Mouse (Mus musculus): ENCODE results near the gene Itga1.

The Itga1 gene

DNA sequence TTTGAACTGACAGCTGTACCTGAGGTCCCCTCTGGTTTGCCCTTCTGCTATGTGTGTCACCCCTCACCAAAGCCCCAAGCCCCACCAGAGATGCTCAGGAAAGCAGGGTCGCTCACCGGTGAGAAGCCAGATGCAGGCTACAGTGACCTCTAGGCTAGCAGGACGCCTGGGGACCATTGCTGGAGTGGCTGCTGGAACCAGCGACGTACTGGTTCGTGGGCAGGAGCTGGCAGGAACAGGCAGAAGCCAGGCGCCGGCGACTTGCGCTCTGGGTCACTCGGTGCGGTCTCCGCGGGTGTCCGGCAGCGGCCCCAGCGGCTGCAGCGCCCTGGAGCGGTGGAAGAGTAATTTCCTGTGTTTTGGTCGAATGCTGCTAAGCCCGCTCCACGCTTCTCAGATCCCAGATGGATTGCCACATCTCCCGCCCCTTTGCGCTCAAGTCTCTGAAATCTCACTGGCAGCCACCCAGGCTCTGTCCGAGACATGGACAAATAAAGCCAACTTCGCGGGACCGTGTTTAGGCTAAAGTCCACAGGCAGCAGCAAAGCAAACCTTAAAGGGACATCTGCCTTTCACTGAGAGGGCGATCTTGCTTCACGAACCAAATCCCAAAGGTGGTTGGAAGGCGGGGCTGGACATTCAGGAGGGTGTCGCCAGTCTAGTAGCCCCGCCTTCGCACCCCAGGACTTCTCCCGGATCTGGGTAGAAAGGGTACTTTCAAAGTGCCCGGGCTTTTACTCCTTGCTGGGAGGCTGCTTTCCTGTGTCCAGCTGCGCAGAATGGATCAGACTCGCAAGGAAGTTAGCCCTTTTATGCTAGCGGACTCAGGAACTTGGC, at the start of gene Itga1, which contains the start of gene Gm49395:
TSS of gene Itga1 (minus strand) at position 610 of the 837 bp plus-strand sequence.
TSS of gene Gm49395 (minus strand) at position 567 of the 837 bp plus-strand sequence.
- in situ Hi-C loops (cut with MboI, MseI) = no loop called here

DNA sequence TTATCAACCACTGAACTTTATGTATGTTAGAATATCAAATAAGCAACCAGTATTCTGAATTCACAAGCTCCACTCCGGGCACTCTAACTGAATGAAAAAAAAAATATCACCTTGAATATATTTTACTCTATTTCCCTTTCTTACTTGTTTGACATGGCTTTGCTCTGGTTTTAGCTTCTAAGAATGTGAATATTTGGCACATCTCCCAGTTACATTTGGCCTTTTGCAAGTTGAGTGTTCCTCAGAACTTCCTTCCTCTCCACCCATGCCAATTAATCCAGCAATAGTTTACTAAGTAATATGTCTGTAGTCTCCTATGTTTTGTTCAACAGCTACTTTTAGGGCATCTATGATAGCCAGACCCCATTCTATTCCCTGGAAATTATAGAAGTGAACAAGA, 48.8 kb upstream of the Itga1 start:
- in situ Hi-C loops (cut with MboI, MseI) = no loop called here

DNA sequence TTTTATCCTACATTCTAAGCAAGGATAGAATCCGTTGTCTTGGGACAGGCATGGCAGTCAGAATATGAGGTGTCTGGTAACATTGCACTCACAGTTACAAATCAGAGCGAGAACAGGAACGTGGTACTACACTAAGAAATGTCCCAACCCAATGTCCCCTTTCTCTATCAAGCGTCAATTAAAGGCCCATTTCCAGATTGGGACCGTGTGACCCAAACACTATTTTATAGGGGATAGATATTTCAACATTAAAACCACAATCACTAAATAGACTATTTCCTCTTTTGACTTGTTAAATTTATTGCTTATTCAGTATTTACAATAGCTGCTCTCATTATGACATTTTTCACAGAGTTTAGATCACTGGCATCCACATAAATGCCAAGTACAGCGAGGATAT, 48.1 kb upstream of the Itga1 start:
- in situ Hi-C loops (cut with MboI, MseI) = no loop called here

DNA sequence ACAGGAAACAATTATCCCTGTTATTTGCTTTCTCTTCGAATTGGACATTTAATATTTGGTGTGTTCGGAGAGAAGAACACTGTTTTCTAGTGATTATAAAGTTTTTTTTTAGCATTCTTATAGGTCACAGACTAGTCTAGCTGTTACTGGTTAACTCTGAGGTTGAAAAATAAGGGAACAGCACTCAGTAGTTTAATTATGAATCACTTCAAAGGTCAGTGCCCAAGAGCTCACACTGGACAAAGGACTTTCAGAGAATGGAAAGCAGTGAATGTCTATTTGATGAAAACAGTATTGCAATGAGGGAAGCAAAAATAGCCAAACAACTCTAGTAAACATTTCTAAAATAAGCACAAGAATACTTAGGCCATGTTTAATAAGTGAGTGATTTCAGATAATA, 41.8 kb upstream of the Itga1 start:
- in situ Hi-C loops (cut with MboI, MseI) = no loop called here

- in situ Hi-C loops (cut with MboI, MseI) = no loop called here
Measured at GRCm38 (mm10) chr13:115142066-115142465, 40.3 kb upstream of the Itga1 start.

DNA sequence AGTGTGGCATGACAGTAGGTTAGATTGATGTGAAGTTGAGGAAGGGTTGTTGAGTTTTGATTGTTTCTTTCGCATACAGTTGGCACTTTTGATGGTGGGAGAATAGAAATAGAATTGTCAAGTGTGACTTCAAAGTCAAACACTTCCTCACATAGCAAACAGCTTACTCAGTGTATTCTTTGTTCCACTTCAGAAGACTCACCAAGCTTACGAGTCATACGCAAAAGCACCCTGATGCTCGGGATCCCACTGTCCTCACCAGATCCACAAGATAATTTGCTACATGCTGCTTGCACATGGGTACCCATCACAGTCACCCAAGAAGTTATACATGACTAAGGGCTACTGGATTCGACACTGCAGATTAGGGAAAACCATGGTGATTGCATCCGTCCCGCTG, 36.7 kb upstream of the Itga1 start:
- in situ Hi-C loops (cut with MboI, MseI) = no loop called here

DNA sequence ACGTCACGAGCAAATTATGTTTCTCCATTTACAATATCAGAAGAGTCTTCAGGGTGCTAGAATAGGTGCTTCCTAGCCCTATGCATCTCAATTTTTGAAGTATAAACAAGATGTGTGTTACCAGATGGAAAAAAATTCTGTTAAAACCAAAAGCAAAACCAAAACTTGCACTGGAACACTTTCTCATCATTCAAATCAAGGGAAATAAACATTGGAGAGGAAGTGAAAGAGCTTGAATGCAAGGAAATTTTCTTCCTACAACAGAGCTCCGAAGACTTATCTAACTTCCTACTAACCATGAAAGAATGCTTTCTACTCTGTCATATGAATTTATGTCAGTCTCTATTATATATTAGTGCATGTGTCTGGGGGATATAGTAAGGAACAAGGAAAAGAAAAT, 35.0 kb upstream of the Itga1 start:
- in situ Hi-C loops (cut with MboI, MseI) = no loop called here

GRCm38 (mm10) chr13:115132435-115132834, 30.7 kb upstream of the Itga1 start:
- in situ Hi-C loops (cut with MboI, MseI) = no loop called here

DNA sequence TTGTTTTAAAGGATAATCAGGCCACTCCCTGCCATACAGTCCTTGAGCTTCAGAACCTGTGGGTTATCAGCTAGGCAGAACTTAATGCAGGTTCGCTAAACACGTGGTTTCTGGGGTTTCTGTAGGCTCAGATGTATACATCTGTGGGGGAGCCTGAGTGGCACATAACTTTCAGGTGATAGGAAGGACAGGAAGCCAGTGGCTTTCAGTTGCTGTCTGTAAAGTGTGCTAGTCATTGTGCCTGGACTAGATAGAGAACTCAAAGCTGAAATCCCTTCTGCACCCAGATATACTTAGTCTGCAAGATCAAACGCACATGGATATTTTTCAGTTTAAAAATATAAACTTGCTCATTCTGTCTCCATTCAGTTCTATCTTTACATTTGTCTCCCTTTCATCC, 29.6 kb upstream of the Itga1 start:
- in situ Hi-C loops (cut with MboI, MseI) = no loop called here

GRCm38 (mm10) chr13:115130035-115130434, 28.3 kb upstream of the Itga1 start:
- in situ Hi-C loops (cut with MboI, MseI) = no loop called here

DNA sequence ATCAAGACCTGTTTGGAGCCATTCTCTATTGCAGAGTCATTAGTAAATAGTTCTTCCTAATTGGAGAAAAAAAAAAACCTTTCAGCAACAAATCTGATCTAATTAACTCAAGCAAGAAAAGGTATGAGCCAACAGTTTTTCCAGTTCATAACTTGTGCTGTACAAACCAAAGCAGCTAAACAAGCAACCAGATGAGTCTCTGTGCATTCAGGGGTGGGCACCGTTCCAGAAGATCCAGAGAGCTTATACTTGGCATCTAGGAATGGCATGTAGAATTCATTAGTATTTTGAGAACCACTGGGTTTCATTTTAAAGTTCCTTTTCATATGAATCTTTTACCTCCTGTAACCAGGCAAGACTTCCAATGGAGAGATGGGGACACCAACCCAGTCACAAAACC, 26.1 kb upstream of the Itga1 start:
- in situ Hi-C loops (cut with MboI, MseI) = no loop called here

DNA sequence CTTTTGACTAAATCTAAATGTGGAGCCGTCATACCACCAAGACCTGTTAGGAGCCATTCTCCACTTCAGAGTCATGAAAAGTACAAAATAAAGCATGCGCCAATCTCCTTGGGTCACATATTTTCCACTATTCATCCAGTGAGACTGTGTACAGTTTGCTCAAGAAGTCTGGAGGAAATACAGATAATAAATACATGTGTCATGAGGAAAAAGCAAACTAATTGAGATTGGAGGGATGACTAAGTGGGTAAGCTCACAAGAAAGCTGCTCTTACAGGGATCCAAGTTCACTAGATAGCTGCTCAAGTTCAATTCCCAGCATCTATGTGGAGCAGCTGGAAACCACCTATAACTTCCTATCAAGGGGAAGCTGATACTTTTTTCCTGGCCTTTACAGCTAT, 24.8 kb upstream of the Itga1 start:
- in situ Hi-C loops (cut with MboI, MseI) = no loop called here

DNA sequence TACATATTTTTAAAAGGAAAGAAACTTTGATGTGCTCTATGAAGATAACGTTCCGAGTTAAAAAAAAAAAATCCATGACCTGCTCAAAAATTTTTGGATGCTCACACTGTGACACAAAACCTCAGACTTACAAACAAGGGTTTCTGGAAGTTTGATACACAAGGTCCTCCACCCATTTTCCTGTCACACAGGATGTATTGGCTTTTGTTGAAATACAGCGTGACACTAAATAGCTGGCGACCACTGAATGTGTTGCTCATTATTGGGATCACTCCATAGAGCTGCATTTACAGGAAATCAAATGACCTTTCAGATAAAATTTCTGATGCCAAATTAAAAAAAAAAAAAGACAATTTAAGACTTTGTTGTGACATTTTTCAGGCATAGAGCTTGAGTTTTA, 23.4 kb upstream of the Itga1 start:
- in situ Hi-C loops (cut with MboI, MseI) = no loop called here

- in situ Hi-C loops (cut with MboI, MseI) = no loop called here
Measured at GRCm38 (mm10) chr13:115124521-115124920, 22.8 kb upstream of the Itga1 start.

- in situ Hi-C loops (cut with MboI, MseI) = no loop called here
Measured at GRCm38 (mm10) chr13:115118756-115119155, 17.0 kb upstream of the Itga1 start.

DNA sequence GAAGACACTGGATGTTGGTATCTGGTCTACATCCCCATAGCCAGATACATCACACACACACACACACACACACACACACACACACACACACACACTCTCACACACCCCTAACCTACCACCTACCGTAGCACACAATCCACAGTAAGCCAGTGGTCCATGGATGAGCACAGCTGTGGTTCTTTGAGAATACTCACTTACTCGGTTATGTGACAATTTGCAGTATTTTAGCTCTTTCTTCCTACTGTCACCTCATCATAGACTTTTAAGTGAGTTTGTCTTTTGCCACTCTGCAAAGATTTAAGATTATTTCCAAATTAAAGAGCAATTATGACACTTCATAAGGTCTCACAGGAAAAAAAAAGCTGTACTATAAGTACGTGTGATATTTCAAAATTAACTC, 16.4 kb upstream of the Itga1 start:
- in situ Hi-C loops (cut with MboI, MseI) = no loop called here

GRCm38 (mm10) chr13:115116930-115117621, 15.3 kb upstream of the Itga1 start:
- in situ Hi-C loops (cut with MboI, MseI) = no loop called here

GRCm38 (mm10) chr13:115109628-115110027, 7.9 kb upstream of the Itga1 start:
- in situ Hi-C loops (cut with MboI, MseI) = no loop called here

- in situ Hi-C loops (cut with MboI, MseI) = no loop called here
Measured at GRCm38 (mm10) chr13:115107436-115107835, 5.7 kb upstream of the Itga1 start.

DNA sequence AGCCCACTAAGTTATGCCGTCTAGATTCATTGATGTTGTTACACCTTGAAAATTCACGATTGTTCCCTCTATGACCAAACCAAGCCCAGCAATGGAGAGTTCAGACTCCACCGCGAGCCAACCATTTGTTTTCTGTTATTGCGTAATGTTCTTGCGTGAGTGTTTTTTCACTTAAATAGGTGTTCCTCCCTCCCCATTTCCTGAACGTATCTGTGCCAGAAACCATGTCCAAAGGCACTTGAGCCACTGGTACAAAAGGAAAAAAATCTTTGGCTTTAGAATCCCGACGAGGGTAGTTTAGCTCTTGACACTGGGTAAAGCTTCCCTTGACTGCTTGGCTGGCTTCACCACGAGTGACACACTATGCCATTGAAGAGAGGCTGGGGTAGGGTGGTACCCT, 4.4 kb upstream of the Itga1 start:
- in situ Hi-C loops (cut with MboI, MseI) = no loop called here

GRCm38 (mm10) chr13:115102754-115103153, 990 bp upstream of the Itga1 start:
- in situ Hi-C loops (cut with MboI, MseI) = no loop called here

GRCm38 (mm10) chr13:115100381-115101177, 1.2 kb downstream of the Itga1 start:
- in situ Hi-C loops (cut with MboI, MseI) = no loop called here

Data from T-helper 1 cell (primary cell).